Mouse (Mus musculus) kidney, adult 2 months (tissue): ENCODE data around the gene Meis1.

ENCODE experiments used
- CTCF ChIP-seq: fragments of 200-500 bp; conservative IDR thresholded peaks from 2 replicates; pipeline ENCODE4 v1.5.1; 2011; ENCODE audit warnings: low read depth, mild to moderate bottlenecking, control low read depth, low read length, moderate library complexity, mixed read lengths; ENCODE audit not compliant: insufficient read depth, insufficient read length
- POLR2A ChIP-seq: fragments of 200-500 bp; IDR thresholded peaks from one replicate; pipeline ENCODE4 v1.6.1; 2011; ENCODE audit warnings: low read depth, low read length, control low read depth

GRCm38 (mm10) chr11:18963202-18964136, 55.3 kb downstream of the Meis1 start:
- no peak for TF ChIP-seq POLR2A
- TF ChIP-seq CTCF: no peak
